Mouse (Mus musculus): ENCODE results near the gene Tbl1xr1. TPM values are rescaled to one million over a fixed set of nuclear protein-coding genes. Genes with fewer than 3 reads are reported as not detected.

The Tbl1xr1 gene
- polyA plus RNA-seq, 1 experiment from 2014 or later, result 9.8 TPM

DNA sequence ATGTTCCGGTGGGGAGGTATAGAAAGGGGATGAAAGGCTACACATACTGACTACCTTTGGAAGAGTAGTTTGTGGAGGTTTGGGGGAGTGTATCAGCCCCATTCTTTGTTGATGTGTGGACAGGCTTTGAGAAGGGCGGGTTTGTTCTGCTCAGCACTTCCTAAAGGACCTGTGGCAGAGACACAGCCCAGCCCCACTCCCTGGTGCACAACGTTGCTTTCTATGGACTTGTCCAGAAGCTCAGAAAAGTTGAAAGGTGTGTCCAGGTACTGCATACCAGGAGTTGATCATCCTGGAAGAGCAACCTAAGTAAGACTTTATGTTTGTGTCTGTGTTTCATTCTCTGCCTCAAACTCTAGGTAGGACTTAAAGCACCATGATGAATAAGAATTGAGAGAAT lies 78.1 kb downstream of the Tbl1xr1 start:
- Histone ChIP-seq H3K9me3 (ENCODE audit: low read length) (no peaks in the 10 kb centered on the region), H3K36me3 (replicated peaks; ENCODE audit: insufficient read depth, low read length) (no peaks in the 10 kb centered on the region), H3K4me2 (ENCODE audit: low read depth, low read length) (no peak overlapping the region), H3K9ac (replicated peaks) (no peak overlapping the region), H3K4me3 (ENCODE audit: low read depth, low read length) (no peak overlapping the region), H3K27me3 (ENCODE audit: insufficient read depth, low read length) (no peaks in the 10 kb centered on the region), H3K4me1 (ENCODE audit: insufficient read depth) (no peaks in the 10 kb centered on the region; the same call in 1 of the 2 replicates), H3K27ac (ENCODE audit: low read depth) (no peak overlapping the region)
- DNase-seq (no peak), ATAC-seq (no peak)
- TF ChIP-seq EP300 (IDR thresholded peaks at IDR 0.05; ENCODE audit: low read depth), result no peak
- TF ChIP-seq CTCF (IDR thresholded peaks at IDR 0.05; ENCODE audit: low read depth), result no peak
- 91% methylated on average over 3 of the region's 3 CpGs for WGBS (ENCODE audit: insufficient replicate concordance)

DNA sequence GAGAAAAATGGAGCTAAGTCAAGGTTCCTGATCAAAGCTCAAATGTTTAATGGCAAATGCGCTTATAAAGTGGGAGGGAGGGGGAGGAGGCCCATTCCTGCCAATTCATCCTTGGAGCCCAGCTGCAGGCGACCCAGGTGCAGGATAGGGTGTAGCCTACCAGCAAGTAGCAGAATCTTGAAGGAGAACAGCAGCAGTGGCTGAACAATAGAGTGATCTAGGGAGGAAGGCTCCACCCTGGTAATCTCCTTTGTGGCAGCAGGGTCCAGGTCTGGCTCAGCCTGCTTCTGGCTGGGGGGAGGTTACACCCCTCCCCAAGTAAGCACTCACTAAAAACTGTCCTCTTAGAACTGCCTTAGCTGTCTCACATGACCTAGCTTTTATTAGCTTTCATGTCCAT lies 79.9 kb downstream of the Tbl1xr1 start:
- WGBS (ENCODE audit: insufficient replicate concordance), result 78% methylated on average over 2 of the region's 2 CpGs
- H3K4me2 ChIP-seq (ENCODE audit: low read depth, low read length), result no peak overlapping the region
- no peaks in the 10 kb centered on the region for H3K36me3 ChIP-seq (replicated peaks; ENCODE audit: insufficient read depth, low read length)
- no peak overlapping the region for H3K4me3 ChIP-seq (ENCODE audit: low read depth, low read length)
- no peak overlapping the region for H3K27ac ChIP-seq (ENCODE audit: low read depth)
- DNase-seq (no peak), ATAC-seq (no peak)
- H3K9me3 ChIP-seq (ENCODE audit: low read length), result no peaks in the 10 kb centered on the region
- H3K4me1 ChIP-seq (ENCODE audit: insufficient read depth), result no peaks in the 10 kb centered on the region; the same call in 1 of the 2 replicates
- no peak overlapping the region for H3K9ac ChIP-seq (replicated peaks)
- TF ChIP-seq CTCF (IDR thresholded peaks at IDR 0.05; ENCODE audit: low read depth) (no peak), EP300 (IDR thresholded peaks at IDR 0.05; ENCODE audit: low read depth) (no peak)
- H3K27me3 ChIP-seq (ENCODE audit: insufficient read depth, low read length), result no peaks in the 10 kb centered on the region

DNA sequence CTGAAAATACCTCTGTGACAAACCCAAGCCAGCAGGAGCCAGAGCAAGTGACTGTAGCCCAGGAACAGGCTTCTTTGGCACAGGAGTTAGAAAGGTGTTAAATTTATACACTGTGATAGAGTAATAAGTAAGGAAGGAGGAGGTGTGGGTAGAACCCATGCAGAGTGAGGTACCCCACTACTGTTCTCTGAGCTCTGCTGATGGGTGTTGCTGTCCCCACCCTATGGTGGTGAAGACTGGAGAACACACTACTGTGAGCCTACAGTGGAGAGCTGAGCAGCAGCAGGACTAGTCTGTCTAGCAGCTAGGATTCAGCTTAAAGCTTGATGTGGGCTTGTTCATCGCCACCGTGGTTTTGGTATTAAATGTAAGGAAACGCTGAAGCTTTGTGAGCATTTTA lies 86.5 kb downstream of the Tbl1xr1 start:
- ATAC-seq, result no peak
- no peak for DNase-seq
- TF ChIP-seq CTCF (IDR thresholded peaks at IDR 0.05; ENCODE audit: low read depth) (no peak), EP300 (IDR thresholded peaks at IDR 0.05; ENCODE audit: low read depth) (no peak)
- Histone ChIP-seq H3K9ac (replicated peaks) (no peak overlapping the region), H3K4me3 (ENCODE audit: low read depth, low read length) (no peak overlapping the region), H3K27ac (ENCODE audit: low read depth) (no peak overlapping the region), H3K4me2 (ENCODE audit: low read depth, low read length) (no peak overlapping the region), H3K9me3 (ENCODE audit: low read length) (no peaks in the 10 kb centered on the region), H3K36me3 (replicated peaks; ENCODE audit: insufficient read depth, low read length) (peaks cover 3% of the 10 kb centered on the region), H3K4me1 (ENCODE audit: insufficient read depth) (0 out of 2 replicates have a peak, but pooled peaks cover 3% of the 10 kb centered on the region), H3K27me3 (ENCODE audit: insufficient read depth, low read length) (no peaks in the 10 kb centered on the region)
- 85% methylated on average over 3 of the region's 3 CpGs for WGBS (ENCODE audit: insufficient replicate concordance)

DNA sequence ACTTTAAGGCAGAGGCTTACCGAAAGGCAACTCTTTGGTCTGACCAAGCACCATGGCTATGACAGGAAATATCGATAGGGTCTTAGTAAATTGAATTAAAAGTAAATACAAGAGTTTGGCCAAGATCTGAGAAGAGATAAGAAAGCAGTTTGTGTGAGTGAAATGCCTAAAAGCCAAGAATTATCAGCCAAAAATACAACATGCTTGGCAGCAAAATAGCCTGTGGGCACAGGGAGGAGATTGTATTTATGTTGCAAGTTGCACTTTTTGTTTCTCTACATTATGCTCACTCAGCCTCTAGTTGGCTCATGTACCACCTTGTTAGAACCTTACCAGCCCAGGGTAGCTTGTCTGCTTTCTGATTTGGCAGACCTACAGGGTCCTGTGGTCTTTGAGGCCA lies 91.4 kb downstream of the Tbl1xr1 start:
- H3K4me1 ChIP-seq (ENCODE audit: insufficient read depth), result 0 out of 2 replicates have a peak, but pooled peaks cover 9% of the 10 kb centered on the region
- H3K27ac ChIP-seq (ENCODE audit: low read depth), result no peak overlapping the region
- DNase-seq (no peak), ATAC-seq (no peak)
- H3K36me3 ChIP-seq (replicated peaks; ENCODE audit: insufficient read depth, low read length), result peaks cover 3% of the 10 kb centered on the region; the same call in 1 of the 2 replicates
- H3K4me3 ChIP-seq (ENCODE audit: low read depth, low read length), result no peak overlapping the region
- H3K27me3 ChIP-seq (ENCODE audit: insufficient read depth, low read length), result no peaks in the 10 kb centered on the region
- no peaks in the 10 kb centered on the region for H3K9me3 ChIP-seq (ENCODE audit: low read length)
- no peak overlapping the region for H3K4me2 ChIP-seq (ENCODE audit: low read depth, low read length)
- WGBS (ENCODE audit: insufficient replicate concordance), result 72% methylated on average over 2 of the region's 2 CpGs
- no peak overlapping the region for H3K9ac ChIP-seq (replicated peaks)
- no peak for TF ChIP-seq EP300 (IDR thresholded peaks at IDR 0.05; ENCODE audit: low read depth)

DNA sequence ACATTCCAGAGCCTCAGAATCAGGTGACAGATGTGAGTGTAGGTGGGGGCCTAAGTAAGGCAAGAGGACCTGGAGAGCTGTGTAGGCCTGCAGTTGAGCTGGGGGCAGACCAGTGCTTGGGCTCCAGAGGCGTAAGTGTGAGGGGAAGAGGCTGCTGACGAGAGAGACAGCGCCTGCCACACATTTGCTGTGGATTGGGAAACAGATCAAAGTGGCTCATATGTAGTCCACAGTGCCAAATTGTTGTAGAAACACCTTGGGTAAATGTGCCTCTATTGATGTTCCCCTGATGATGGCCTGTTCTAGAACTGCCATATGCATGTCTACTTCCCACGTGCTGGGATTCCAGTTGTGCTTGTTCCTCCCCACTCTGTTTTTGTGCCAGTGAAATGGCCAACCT lies 92.0 kb downstream of the Tbl1xr1 start:
- DNase-seq, result no peak
- no peak overlapping the region for H3K4me3 ChIP-seq (ENCODE audit: low read depth, low read length)
- H3K4me1 ChIP-seq (ENCODE audit: insufficient read depth), result 0 out of 2 replicates have a peak, but pooled peaks cover 9% of the 10 kb centered on the region
- ATAC-seq, result peak; percentile 82
- H3K9me3 ChIP-seq (ENCODE audit: low read length), result no peaks in the 10 kb centered on the region
- H3K4me2 ChIP-seq (ENCODE audit: low read depth, low read length), result no peak overlapping the region
- TF ChIP-seq EP300 (IDR thresholded peaks at IDR 0.05; ENCODE audit: low read depth) (no peak), CTCF (IDR thresholded peaks at IDR 0.05; ENCODE audit: low read depth) (no peak)
- H3K27ac ChIP-seq (ENCODE audit: low read depth), result no peak overlapping the region
- no peak overlapping the region for H3K9ac ChIP-seq (replicated peaks)
- H3K36me3 ChIP-seq (replicated peaks; ENCODE audit: insufficient read depth, low read length), result peaks cover 3% of the 10 kb centered on the region; the same call in 1 of the 2 replicates
- 71% methylated on average over 4 of the region's 4 CpGs for whole genome bisulfite sequencing (ENCODE audit: insufficient replicate concordance)
- H3K27me3 ChIP-seq (ENCODE audit: insufficient read depth, low read length), result no peaks in the 10 kb centered on the region

DNA sequence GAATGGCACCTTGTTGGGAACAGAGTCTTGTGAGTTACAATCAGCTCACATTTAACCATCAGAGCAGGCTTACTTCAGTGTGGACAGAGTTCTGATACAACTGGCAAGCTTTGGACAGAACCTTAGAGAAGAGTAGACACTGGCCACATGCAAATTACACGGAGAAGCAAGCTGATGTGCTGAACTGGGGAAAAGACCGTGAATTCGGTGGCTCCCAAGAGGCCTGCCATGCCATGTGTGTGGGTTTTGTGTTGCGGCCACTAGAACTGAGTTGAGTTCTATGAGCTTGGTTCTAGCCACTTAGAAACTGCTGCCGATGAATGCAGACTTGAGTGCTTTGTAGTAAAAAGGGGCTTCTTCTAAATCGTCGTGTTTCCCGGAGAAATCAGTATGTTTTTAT lies 95.1 kb downstream of the Tbl1xr1 start:
- no peak overlapping the region for H3K9ac ChIP-seq (replicated peaks)
- H3K27me3 ChIP-seq (ENCODE audit: insufficient read depth, low read length), result no peaks in the 10 kb centered on the region
- TF ChIP-seq EP300 (IDR thresholded peaks at IDR 0.05; ENCODE audit: low read depth), result no peak
- no peak for TF ChIP-seq CTCF (IDR thresholded peaks at IDR 0.05; ENCODE audit: low read depth)
- no peak overlapping the region for H3K27ac ChIP-seq (ENCODE audit: low read depth)
- no peak overlapping the region for H3K4me3 ChIP-seq (ENCODE audit: low read depth, low read length)
- H3K9me3 ChIP-seq (ENCODE audit: low read length), result no peaks in the 10 kb centered on the region
- DNase-seq, result no peak
- H3K4me1 ChIP-seq (ENCODE audit: insufficient read depth), result peaks cover 17% of the 10 kb centered on the region; the same call in 1 of the 2 replicates
- H3K4me2 ChIP-seq (ENCODE audit: low read depth, low read length), result no peak overlapping the region
- WGBS (ENCODE audit: insufficient replicate concordance), result 89% methylated on average over 8 of the region's 8 CpGs
- no peak for ATAC-seq
- H3K36me3 ChIP-seq (replicated peaks; ENCODE audit: insufficient read depth, low read length), result no peaks in the 10 kb centered on the region

DNA sequence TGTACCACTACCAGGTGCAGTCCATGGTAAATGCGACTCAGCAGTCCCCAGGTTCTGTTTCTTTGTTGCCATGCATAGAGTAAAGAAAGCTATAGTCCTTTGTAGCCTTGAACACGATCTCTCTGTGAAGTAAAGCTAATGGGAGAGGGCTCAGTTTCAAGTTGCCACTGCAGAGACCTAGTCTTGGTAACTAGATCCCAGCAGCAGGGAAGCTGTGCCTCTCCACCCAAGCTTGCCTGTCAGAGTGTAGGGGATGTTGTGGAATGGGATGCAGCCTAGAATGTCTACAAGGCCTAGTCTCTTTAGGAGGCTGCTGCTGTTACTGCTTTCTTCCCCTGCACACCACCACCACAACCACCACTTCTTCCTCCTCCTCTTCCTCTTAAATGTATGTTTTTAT lies 96.0 kb downstream of the Tbl1xr1 start:
- TF ChIP-seq CTCF (IDR thresholded peaks at IDR 0.05; ENCODE audit: low read depth) (no peak), EP300 (IDR thresholded peaks at IDR 0.05; ENCODE audit: low read depth) (no peak)
- Histone ChIP-seq H3K4me2 (ENCODE audit: low read depth, low read length) (no peak overlapping the region), H3K36me3 (replicated peaks; ENCODE audit: insufficient read depth, low read length) (no peaks in the 10 kb centered on the region), H3K9ac (replicated peaks) (no peak overlapping the region), H3K4me1 (ENCODE audit: insufficient read depth) (peaks cover 15% of the 10 kb centered on the region; the same call in 1 of the 2 replicates), H3K27me3 (ENCODE audit: insufficient read depth, low read length) (no peaks in the 10 kb centered on the region), H3K9me3 (ENCODE audit: low read length) (no peaks in the 10 kb centered on the region), H3K4me3 (ENCODE audit: low read depth, low read length) (no peak overlapping the region), H3K27ac (ENCODE audit: low read depth) (no peak overlapping the region)
- DNase-seq, result no peak
- 69% methylated on average over 2 of the region's 2 CpGs for WGBS (ENCODE audit: insufficient replicate concordance)
- ATAC-seq, result no peak

All from liver, postnatal 0 days (tissue).